Mouse (Mus musculus) embryonic facial prominence, embryonic 11.5 days (tissue): ENCODE results near the gene Bbs1. TPM values are rescaled to one million over a fixed set of nuclear protein-coding genes. Genes with fewer than 3 reads are reported as not detected.
A peak's percentile ranks its signal among the peaks of the same experiment; 100 is the strongest.

Experiments used
- ATAC-seq: fragments of 200-750 bp; cut with Nextera tagmentation; replicated peaks from 2 replicates; pipeline ENCODE4 v1.8.0; 2017; ENCODE audit warnings: low read depth; ENCODE audit not compliant: insufficient number of reproducible peaks, low FRiP score, low TSS enrichment
- DNase-seq: peaks from one replicate; pipeline ENCODE4 v3.0.0-alpha.2; 2015; ENCODE audit warnings: low spot score
- H3K27ac ChIP-seq: fragments of 300-500 bp; sonication (generic); replicated peaks from 2 replicates; pipeline ENCODE4 v1.5.1; 2014; ENCODE audit warnings: mild to moderate bottlenecking, low read depth, low read length, control low read depth
- H3K27me3 ChIP-seq: fragments of 300-500 bp; sonication (generic); 2 replicates; pipeline ENCODE4 v1.6.1; 2014; ENCODE audit warnings: mild to moderate bottlenecking, low read length, moderate library complexity, mixed read lengths; ENCODE audit not compliant: control insufficient read depth, insufficient read depth
- H3K36me3 ChIP-seq: fragments of 300-500 bp; sonication (generic); replicated peaks from 2 replicates; pipeline ENCODE4 v1.6.1; 2014; ENCODE audit warnings: low read depth, mild to moderate bottlenecking, low read length, moderate library complexity, mixed read lengths; ENCODE audit not compliant: control insufficient read depth, insufficient read depth
- H3K4me1 ChIP-seq: fragments of 300-500 bp; sonication (generic); 2 replicates; pipeline ENCODE4 v1.6.1; 2014; ENCODE audit warnings: low read length, mixed read lengths; ENCODE audit not compliant: control insufficient read depth, insufficient read depth
- H3K4me2 ChIP-seq: fragments of 300-500 bp; sonication (generic); 2 replicates; pipeline ENCODE4 v1.6.1; 2014; ENCODE audit warnings: low read depth, mild to moderate bottlenecking, control low read depth, low read length, moderate library complexity
- H3K4me3 ChIP-seq: fragments of 300-500 bp; sonication (generic); 2 replicates; pipeline ENCODE4 v1.5.1; 2014; ENCODE audit warnings: low read depth, low read length, control low read depth
- H3K9ac ChIP-seq: fragments of 300-500 bp; sonication (generic); replicated peaks from 2 replicates; pipeline ENCODE4 v1.6.1; 2014; ENCODE audit warnings: mild to moderate bottlenecking, control low read depth, low read length
- H3K9me3 ChIP-seq: fragments of 300-500 bp; sonication (generic); replicated peaks from 2 replicates; pipeline ENCODE4 v1.6.1; 2016; ENCODE audit warnings: mild to moderate bottlenecking, low read length, inconsistent platforms, mixed read lengths; ENCODE audit not compliant: control insufficient read depth
- WGBS: fragments of 180-500 bp; shearing (Covaris S2); extraction: QIAGEN DNeasy Blood & Tissue Kit; methylation state at CpG from one replicate; pipeline ENCODE4 v1.1.7; 2014; 5-methylcytosine and 5-hydroxymethylcytosine counted together
- polyA plus RNA-seq: library from polyadenylated mRNA; unstranded; fragments of >200 nt; fragmentation: Nextera tagmentation; extraction: Ambion mirVana; gene quantifications from 2 replicates; pipeline ENCODE4 v1.2.1, GENCODE M21; 2014

Gene Bbs1
- polyA plus RNA-seq, 1 experiment from 2014 or later: 4.8 TPM

GRCm38 (mm10) chr19:4855951-4856350 is 50.5 kb downstream of the Bbs1 start:
- 66% methylated on average over 4 of the region's 4 CpGs for WGBS
- Histone ChIP-seq H3K36me3 (no peaks in the 10 kb centered on the region), H3K4me2 (no peak overlapping the region; the same call in 1 of the 2 replicates), H3K9me3 (no peaks in the 10 kb centered on the region), H3K9ac (no peak overlapping the region), H3K27ac (no peak overlapping the region), H3K4me1 (no peaks in the 10 kb centered on the region), H3K27me3 (no peaks in the 10 kb centered on the region), H3K4me3 (no peak overlapping the region)
- DNase-seq: no peak
- ATAC-seq: no peak

- no peaks in the 10 kb centered on the region for H3K27me3 ChIP-seq
- DNase-seq: no peak
- no peaks in the 10 kb centered on the region for H3K9me3 ChIP-seq
- H3K4me2 ChIP-seq: peak overlapping the region; percentile 89
- ATAC-seq: peak; percentile 55; the same call in 1 of the 2 replicates
- 3% methylated on average over 14 of the region's 14 CpGs for WGBS
- peak overlapping the region; percentile 53 for H3K4me3 ChIP-seq
- no peaks in the 10 kb centered on the region for H3K36me3 ChIP-seq
- H3K9ac ChIP-seq: peak overlapping the region; percentile 59
- no peaks in the 10 kb centered on the region for H3K4me1 ChIP-seq
- H3K27ac ChIP-seq: no peak overlapping the region
These were observed 51.0 kb downstream of the Bbs1 start for GRCm38 (mm10) chr19:4855470-4855820.

- Histone ChIP-seq H3K27me3 (no peaks in the 10 kb centered on the region), H3K4me2 (peak within 1 kb of the TSS; percentile 89), H3K27ac (no peak within 1 kb of the TSS), H3K9me3 (no peaks in the 10 kb centered on the region), H3K4me3 (peak within 1 kb of the TSS; percentile 53), H3K4me1 (no peaks in the 10 kb centered on the region), H3K9ac (peak within 1 kb of the TSS; percentile 59), H3K36me3 (no peaks in the 10 kb centered on the region)
- 4% methylated on average over 45 of the region's 45 CpGs for WGBS
- ATAC-seq: peak; percentile 82
- peak; percentile 86 for DNase-seq
These were observed 51.6 kb downstream of the Bbs1 start, which contains the start of gene Ctsf for GRCm38 (mm10) chr19:4854552-4855469. Gene Ctsf (plus strand): TSS chr19:4855130.

DNA sequence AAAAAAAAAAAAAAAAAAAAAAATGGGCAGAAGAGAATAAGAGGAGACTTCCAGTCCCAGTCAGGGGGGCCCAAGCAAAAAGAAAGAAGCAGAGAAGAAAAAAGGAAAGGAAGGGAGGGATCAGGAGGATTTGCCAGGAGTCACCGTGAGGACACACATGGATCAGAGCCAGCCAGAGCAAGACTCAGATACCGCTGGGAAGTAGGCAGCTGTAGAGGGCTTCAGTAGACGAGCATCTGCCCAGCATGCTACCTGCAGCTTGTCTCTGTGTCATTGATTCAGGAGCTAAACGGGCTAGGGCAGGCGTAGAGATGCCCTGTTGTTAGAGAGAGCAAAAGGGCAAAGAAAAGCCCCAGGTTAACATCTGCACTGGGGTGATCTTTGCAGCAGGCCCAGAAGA is 56.1 kb downstream of the Bbs1 start:
- no peak for DNase-seq
- no peak for ATAC-seq
- WGBS: 49% methylated on average over 5 of the region's 5 CpGs
- Histone ChIP-seq H3K27me3 (no peaks in the 10 kb centered on the region; the same call in 1 of the 2 replicates), H3K4me1 (no peaks in the 10 kb centered on the region), H3K9ac (no peak overlapping the region), H3K4me2 (no peak overlapping the region), H3K9me3 (no peaks in the 10 kb centered on the region), H3K27ac (no peak overlapping the region), H3K4me3 (no peak overlapping the region), H3K36me3 (no peaks in the 10 kb centered on the region)

GRCm38 (mm10) chr19:4849800-4850199 is 56.6 kb downstream of the Bbs1 start:
- no peak overlapping the region for H3K27ac ChIP-seq
- ATAC-seq (no peak), DNase-seq (no peak)
- WGBS: 50% methylated on average over 4 of the region's 4 CpGs
- H3K4me2 ChIP-seq: no peak overlapping the region
- no peak overlapping the region for H3K4me3 ChIP-seq
- H3K36me3 ChIP-seq: no peaks in the 10 kb centered on the region
- no peak overlapping the region for H3K9ac ChIP-seq
- H3K4me1 ChIP-seq: no peaks in the 10 kb centered on the region
- H3K9me3 ChIP-seq: no peaks in the 10 kb centered on the region
- H3K27me3 ChIP-seq: no peaks in the 10 kb centered on the region; the same call in 1 of the 2 replicates

DNA sequence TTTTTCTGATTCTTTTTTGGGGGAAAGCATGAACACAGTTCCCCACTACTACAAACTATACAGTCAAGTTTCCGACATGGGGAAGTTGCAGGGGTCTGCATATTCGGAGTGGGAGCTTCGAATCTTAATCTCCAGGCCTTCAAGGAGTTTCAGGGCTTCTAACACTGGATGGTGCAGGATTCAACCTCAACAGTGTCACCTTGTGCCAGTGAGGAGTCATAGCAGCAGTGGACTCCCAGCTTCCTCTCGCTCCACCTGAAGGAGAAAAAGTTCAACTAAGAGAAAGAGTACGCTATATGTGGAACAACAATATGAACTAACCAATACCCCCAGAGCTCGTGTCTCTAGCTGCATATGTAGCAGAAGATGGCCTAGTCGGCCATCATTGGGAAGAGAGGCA is 58.9 kb downstream of the Bbs1 start:
- H3K9me3 ChIP-seq: no peaks in the 10 kb centered on the region
- WGBS: 40% methylated on average over 7 of the region's 7 CpGs
- no peaks in the 10 kb centered on the region; the same call in 1 of the 2 replicates for H3K27me3 ChIP-seq
- H3K4me2 ChIP-seq: no peak overlapping the region
- ATAC-seq: no peak
- no peak overlapping the region for H3K9ac ChIP-seq
- no peak overlapping the region for H3K27ac ChIP-seq
- no peak overlapping the region for H3K4me3 ChIP-seq
- H3K36me3 ChIP-seq: no peaks in the 10 kb centered on the region
- peak; percentile 23 for DNase-seq
- H3K4me1 ChIP-seq: no peaks in the 10 kb centered on the region

GRCm38 (mm10) chr19:4845846-4846245 is 60.6 kb downstream of the Bbs1 start:
- Histone ChIP-seq H3K4me2 (no peak overlapping the region), H3K4me3 (no peak overlapping the region), H3K4me1 (no peaks in the 10 kb centered on the region), H3K9ac (no peak overlapping the region), H3K9me3 (no peaks in the 10 kb centered on the region), H3K27ac (no peak overlapping the region), H3K36me3 (no peaks in the 10 kb centered on the region), H3K27me3 (no peaks in the 10 kb centered on the region; the same call in 1 of the 2 replicates)
- ATAC-seq (no peak), DNase-seq (no peak)
- WGBS: 67% methylated on average over 2 of the region's 2 CpGs

GRCm38 (mm10) chr19:4842611-4843010 is 63.8 kb downstream of the Bbs1 start:
- Histone ChIP-seq H3K4me1 (no peaks in the 10 kb centered on the region), H3K27ac (no peak overlapping the region), H3K9me3 (no peaks in the 10 kb centered on the region), H3K4me2 (no peak overlapping the region), H3K4me3 (no peak overlapping the region), H3K36me3 (no peaks in the 10 kb centered on the region), H3K9ac (no peak overlapping the region), H3K27me3 (peaks cover 3% of the 10 kb centered on the region)
- WGBS: 72% methylated on average over 2 of the region's 2 CpGs
- ATAC-seq: no peak
- DNase-seq: no peak
